Mouse (Mus musculus): ENCODE results near the gene Gm7168. TPM values are rescaled to one million over a fixed set of nuclear protein-coding genes. Genes with fewer than 3 reads are reported as not detected.
"Not testable (repeated sequence)": the region's sequence is repeated elsewhere in the genome, so short reads cannot be mapped to it uniquely, and the experiment has no call there.

Gene Gm7168
- polyA plus RNA-seq, 1 experiment from 2014 or later = not detected

- not testable (repeated sequence) for ATAC-seq (ENCODE audit: insufficient number of reproducible peaks, insufficient read depth, low FRiP score, low TSS enrichment, low read depth); H3K4me1 ChIP-seq; H3K27ac ChIP-seq; H3K36me3 ChIP-seq; H3K9me3 ChIP-seq; H3K4me3 ChIP-seq; H3K27me3 ChIP-seq; H3K9ac ChIP-seq; H3K4me2 ChIP-seq
- 93% methylated on average over 2 of the region's 2 CpGs for WGBS
These were observed 12.8 kb upstream of the Gm7168 start for GRCm38 (mm10) chr17:13935364-13935763.

GRCm38 (mm10) chr17:13937787-13938186 is 10.4 kb upstream of the Gm7168 start:
- Histone ChIP-seq H3K9me3 (no peaks in the 10 kb centered on the region), H3K36me3 (no peaks in the 10 kb centered on the region), H3K4me1 (no peaks in the 10 kb centered on the region), H3K4me3 (no peak overlapping the region), H3K4me2 (no peak overlapping the region), H3K27ac (no peak overlapping the region), H3K27me3 (no peaks in the 10 kb centered on the region), H3K9ac (no peak overlapping the region)
- ATAC-seq (ENCODE audit: insufficient number of reproducible peaks, insufficient read depth, low FRiP score, low TSS enrichment, low read depth) = no peak
- WGBS = 96% methylated on average over 4 of the region's 4 CpGs

GRCm38 (mm10) chr17:13938652-13939051 is 9.5 kb upstream of the Gm7168 start:
- Histone ChIP-seq H3K4me2 (no peak overlapping the region), H3K9me3 (no peaks in the 10 kb centered on the region), H3K27me3 (no peaks in the 10 kb centered on the region), H3K4me1 (no peaks in the 10 kb centered on the region), H3K36me3 (no peaks in the 10 kb centered on the region), H3K27ac (no peak overlapping the region), H3K4me3 (no peak overlapping the region), H3K9ac (no peak overlapping the region)
- 80% methylated on average over 3 of the region's 3 CpGs for WGBS
- ATAC-seq (ENCODE audit: insufficient number of reproducible peaks, insufficient read depth, low FRiP score, low TSS enrichment, low read depth) = no peak

DNA sequence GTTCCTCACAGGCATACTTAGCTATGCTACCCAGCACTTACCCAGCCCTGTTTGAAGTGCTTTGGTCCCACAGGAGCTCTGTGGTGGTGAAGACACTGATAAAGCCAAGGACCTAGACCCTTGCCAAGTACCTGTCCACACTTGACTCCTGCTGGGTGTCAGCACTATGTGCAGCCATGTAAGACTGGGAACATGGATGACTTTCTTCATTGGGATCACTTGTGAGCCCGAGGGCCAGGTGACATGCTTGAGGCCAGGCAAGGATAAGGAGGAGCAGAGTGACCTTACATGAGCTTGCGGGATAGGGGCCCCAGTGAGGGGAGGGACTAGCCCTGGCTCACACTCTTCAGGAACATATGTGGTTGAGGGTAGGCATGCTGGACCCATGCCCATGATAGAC is 8.9 kb upstream of the Gm7168 start:
- ATAC-seq (ENCODE audit: insufficient number of reproducible peaks, insufficient read depth, low FRiP score, low TSS enrichment, low read depth); H3K27ac ChIP-seq; H3K4me1 ChIP-seq; H3K9ac ChIP-seq; H3K9me3 ChIP-seq; H3K4me3 ChIP-seq; H3K4me2 ChIP-seq; H3K36me3 ChIP-seq; H3K27me3 ChIP-seq: not testable (repeated sequence)
- WGBS = 79% methylated on average over 2 of the region's 2 CpGs

- 74% methylated on average over 1 of the region's 1 CpGs for WGBS
- no peak for ATAC-seq (ENCODE audit: insufficient number of reproducible peaks, insufficient read depth, low FRiP score, low TSS enrichment, low read depth)
- H3K4me3 ChIP-seq = no peak overlapping the region
These were observed 7.7 kb upstream of the Gm7168 start for GRCm38 (mm10) chr17:13940487-13940886.

DNA sequence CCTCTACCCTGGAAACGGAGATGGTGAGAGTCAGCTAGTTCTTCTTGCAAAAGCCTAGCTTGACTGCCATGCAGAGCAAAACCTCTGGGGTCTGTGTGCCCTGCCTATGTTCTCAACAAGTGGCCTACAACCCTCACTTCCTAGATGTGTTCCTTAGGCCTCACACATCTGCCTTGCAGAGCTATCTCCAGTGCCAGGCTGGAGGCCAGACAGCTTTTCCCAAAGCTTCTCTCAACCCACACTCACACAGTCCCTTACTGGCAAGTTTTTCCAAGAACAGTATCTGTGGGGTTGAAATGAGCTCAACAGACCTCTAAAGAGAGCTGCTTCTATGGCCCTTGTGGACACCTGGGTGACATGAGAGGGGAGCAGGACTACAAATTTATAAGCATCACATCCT is 3.4 kb downstream of the Gm7168 start:
- H3K4me2 ChIP-seq; ATAC-seq (ENCODE audit: insufficient number of reproducible peaks, insufficient read depth, low FRiP score, low TSS enrichment, low read depth); H3K36me3 ChIP-seq; H3K4me3 ChIP-seq; H3K9me3 ChIP-seq; H3K27me3 ChIP-seq; H3K4me1 ChIP-seq; H3K27ac ChIP-seq; H3K9ac ChIP-seq: not testable (repeated sequence)
- 76% methylated on average over 1 of the region's 1 CpGs for WGBS

More at GRCm38 (mm10) chr17:13940487-13940886, 7.7 kb upstream of the Gm7168 start:
- no peaks in the 10 kb centered on the region for H3K9me3 ChIP-seq
- H3K4me2 ChIP-seq = no peak overlapping the region
- H3K27ac ChIP-seq = no peak overlapping the region
- no peaks in the 10 kb centered on the region for H3K36me3 ChIP-seq
- H3K4me1 ChIP-seq = no peaks in the 10 kb centered on the region
- no peaks in the 10 kb centered on the region for H3K27me3 ChIP-seq
- H3K9ac ChIP-seq = no peak overlapping the region

- not testable (repeated sequence) for H3K36me3 ChIP-seq; H3K4me3 ChIP-seq; H3K4me1 ChIP-seq; ATAC-seq (ENCODE audit: insufficient number of reproducible peaks, insufficient read depth, low FRiP score, low TSS enrichment, low read depth); H3K4me2 ChIP-seq; H3K9ac ChIP-seq; H3K27ac ChIP-seq; H3K9me3 ChIP-seq; H3K27me3 ChIP-seq
- WGBS = 56% methylated on average over 1 of the region's 2 CpGs
These were observed 10.0 kb downstream of the Gm7168 start for GRCm38 (mm10) chr17:13958129-13958528.

- WGBS = 82% methylated on average over 3 of the region's 3 CpGs
- ATAC-seq (ENCODE audit: insufficient number of reproducible peaks, insufficient read depth, low FRiP score, low TSS enrichment, low read depth); H3K27ac ChIP-seq; H3K9ac ChIP-seq; H3K4me3 ChIP-seq; H3K27me3 ChIP-seq; H3K4me2 ChIP-seq; H3K36me3 ChIP-seq; H3K4me1 ChIP-seq; H3K9me3 ChIP-seq: not testable (repeated sequence)
These were observed 14.1 kb downstream of the Gm7168 start for GRCm38 (mm10) chr17:13962245-13962644.

DNA sequence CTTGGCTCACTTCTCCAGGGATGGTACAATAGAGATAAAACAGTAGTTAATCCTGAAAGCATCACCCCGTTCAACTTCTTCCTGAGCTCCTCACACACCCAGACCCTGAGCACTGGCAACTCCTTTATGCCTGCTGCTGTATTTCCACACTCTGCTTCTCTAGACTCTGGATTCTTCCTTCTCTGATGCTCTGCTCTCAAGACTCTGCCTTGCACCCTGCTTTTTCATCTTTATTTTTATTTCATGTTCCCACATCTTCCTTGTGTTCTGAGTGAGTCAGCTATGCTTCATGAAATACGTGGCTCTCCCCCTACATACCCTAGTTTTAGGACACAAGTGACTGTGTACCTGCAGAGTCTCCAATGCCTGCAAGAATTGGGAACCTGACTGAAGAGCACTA is 16.9 kb downstream of the Gm7168 start:
- H3K4me3 ChIP-seq; H3K9ac ChIP-seq; H3K4me2 ChIP-seq; H3K9me3 ChIP-seq; H3K4me1 ChIP-seq; H3K27ac ChIP-seq; ATAC-seq (ENCODE audit: insufficient number of reproducible peaks, insufficient read depth, low FRiP score, low TSS enrichment, low read depth); H3K27me3 ChIP-seq; H3K36me3 ChIP-seq: not testable (repeated sequence)
- 50% methylated on average over 1 of the region's 2 CpGs for WGBS

GRCm38 (mm10) chr17:13969917-13970316 is 21.7 kb downstream of the Gm7168 start:
- H3K4me1 ChIP-seq; H3K4me2 ChIP-seq; H3K9me3 ChIP-seq; H3K27me3 ChIP-seq; H3K27ac ChIP-seq; H3K4me3 ChIP-seq; H3K9ac ChIP-seq; ATAC-seq (ENCODE audit: insufficient number of reproducible peaks, insufficient read depth, low FRiP score, low TSS enrichment, low read depth); H3K36me3 ChIP-seq: not testable (repeated sequence)
- 55% methylated on average over 1 of the region's 2 CpGs for WGBS

- 89% methylated on average over 5 of the region's 5 CpGs for WGBS
- not testable (repeated sequence) for H3K9ac ChIP-seq; ATAC-seq (ENCODE audit: insufficient number of reproducible peaks, insufficient read depth, low FRiP score, low TSS enrichment, low read depth); H3K36me3 ChIP-seq; H3K4me1 ChIP-seq; H3K27me3 ChIP-seq; H3K27ac ChIP-seq; H3K9me3 ChIP-seq; H3K4me2 ChIP-seq; H3K4me3 ChIP-seq
These were observed 22.6 kb downstream of the Gm7168 start for GRCm38 (mm10) chr17:13970796-13971195.

DNA sequence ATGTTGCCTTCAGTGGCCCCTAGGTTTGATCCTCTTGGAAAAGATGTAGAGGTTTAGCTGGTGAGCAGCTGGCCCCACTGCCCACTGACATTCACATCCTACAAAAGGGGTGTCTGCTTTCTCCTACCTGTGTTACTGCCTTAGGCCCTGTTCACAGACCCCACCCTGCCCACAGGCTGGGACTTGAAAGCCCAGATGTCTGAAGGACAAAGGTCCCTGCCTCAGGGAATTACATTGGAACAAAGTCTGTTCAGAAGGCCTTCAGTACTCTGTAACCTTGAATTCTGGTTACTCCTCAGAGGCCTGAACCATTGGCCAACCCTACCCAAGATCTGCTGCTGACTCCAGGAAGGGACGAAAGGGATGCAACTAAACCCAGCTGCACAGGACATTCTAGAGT is 39.5 kb downstream of the Gm7168 start:
- Histone ChIP-seq H3K4me2 (no peak overlapping the region), H3K9ac (no peak overlapping the region), H3K36me3 (no peaks in the 10 kb centered on the region), H3K4me1 (no peaks in the 10 kb centered on the region), H3K4me3 (no peak overlapping the region), H3K9me3 (no peaks in the 10 kb centered on the region), H3K27ac (no peak overlapping the region), H3K27me3 (no peaks in the 10 kb centered on the region)
- ATAC-seq (ENCODE audit: insufficient number of reproducible peaks, insufficient read depth, low FRiP score, low TSS enrichment, low read depth) = no peak
- WGBS = 82% methylated on average over 1 of the region's 1 CpGs

DNA sequence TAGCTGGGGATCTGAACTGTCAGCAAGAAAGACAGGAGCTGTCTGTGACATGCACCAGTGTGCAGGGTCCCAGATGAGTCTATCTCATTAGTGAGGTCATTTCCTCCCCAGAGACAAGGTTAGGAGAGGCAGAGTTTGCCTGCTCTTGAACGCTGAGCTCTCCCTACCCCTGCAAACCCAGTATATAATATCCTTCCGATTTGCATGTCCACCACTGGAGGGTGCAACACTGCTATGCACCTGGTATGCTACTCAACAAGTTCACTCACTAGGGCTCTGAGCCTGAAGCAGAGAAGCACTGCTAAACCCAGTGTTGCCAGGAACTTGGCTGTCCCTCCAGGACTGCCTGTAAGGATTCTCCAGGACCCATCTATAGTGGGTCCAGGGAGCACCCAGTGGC is 45.3 kb downstream of the Gm7168 start:
- 45% methylated on average over 2 of the region's 2 CpGs for WGBS
- H3K4me2 ChIP-seq; H3K27ac ChIP-seq; H3K27me3 ChIP-seq; H3K9ac ChIP-seq; ATAC-seq (ENCODE audit: insufficient number of reproducible peaks, insufficient read depth, low FRiP score, low TSS enrichment, low read depth); H3K36me3 ChIP-seq; H3K9me3 ChIP-seq; H3K4me3 ChIP-seq; H3K4me1 ChIP-seq: not testable (repeated sequence)

Data from embryonic facial prominence, embryonic 13.5 days (tissue).